Mouse (Mus musculus) G1E (cell line): ENCODE measurements at regions not wholly inside any gene's neighbourhood (a gene's known extent, or its start where the extent isn't known, plus 50 kb on each side); places are given as distances from the start of the nearest gene placed in this dataset.

Experiments used
- ATAC-seq: 2 replicates; pipeline ENCODE4 v1.8.0; 2016; ENCODE audit warnings: mild to moderate bottlenecking; ENCODE audit not compliant: insufficient number of reproducible peaks, poor library complexity, low FRiP score, severe bottlenecking; ENCODE audit errors: extremely low read depth
- DNase-seq: peaks from one replicate; pipeline ENCODE4 v3.0.0; 2012; ENCODE audit warnings: low spot score
- H3K27me3 ChIP-seq: 2 replicates; pipeline ENCODE4 v1.6.1; 2012; ENCODE audit warnings: mild to moderate bottlenecking, low read length, inconsistent platforms; ENCODE audit not compliant: insufficient read depth
- H3K36me3 ChIP-seq: replicated peaks from 2 replicates; pipeline ENCODE3; 2012; ENCODE audit warnings: mild to moderate bottlenecking, inconsistent platforms
- H3K4me1 ChIP-seq: 2 replicates; pipeline ENCODE4 v1.6.1; 2012; ENCODE audit warnings: low read depth, low read length, inconsistent platforms, mixed read lengths; ENCODE audit not compliant: insufficient read depth
- H3K4me3 ChIP-seq: 2 replicates; pipeline ENCODE4 v1.5.1; 2012; ENCODE audit warnings: low read depth, mild to moderate bottlenecking, inconsistent platforms, low read length, moderate library complexity, mixed read lengths
- H3K9me3 ChIP-seq: replicated peaks from 2 replicates; pipeline ENCODE4 v1.6.1; 2012; ENCODE audit warnings: inconsistent platforms
- CTCF ChIP-seq: IDR thresholded peaks from 2 replicates; pipeline ENCODE4 v1.5.1; 2012; ENCODE audit warnings: low read depth, low read length, inconsistent platforms, mixed read lengths
- GATA1 ChIP-seq: IDR thresholded peaks from 2 replicates; pipeline ENCODE4 v1.6.1; 2012; ENCODE audit warnings: borderline replicate concordance, low read length, inconsistent platforms, mixed read lengths
- GATA2 ChIP-seq: IDR thresholded peaks from 2 replicates; pipeline ENCODE4 v1.6.1; 2012; ENCODE audit warnings: low read depth, low read length, inconsistent platforms, borderline replicate concordance
- POLR2AphosphoS5 ChIP-seq: IDR thresholded peaks from 2 replicates; pipeline ENCODE4 v1.6.1; 2012; ENCODE audit warnings: low read depth, low read length, inconsistent platforms; ENCODE audit not compliant: insufficient replicate concordance
- TAL1 ChIP-seq: conservative IDR thresholded peaks from 2 replicates; pipeline ENCODE4 v1.6.1; 2012; ENCODE audit warnings: low read depth, low read length, inconsistent platforms, mixed read lengths

DNA sequence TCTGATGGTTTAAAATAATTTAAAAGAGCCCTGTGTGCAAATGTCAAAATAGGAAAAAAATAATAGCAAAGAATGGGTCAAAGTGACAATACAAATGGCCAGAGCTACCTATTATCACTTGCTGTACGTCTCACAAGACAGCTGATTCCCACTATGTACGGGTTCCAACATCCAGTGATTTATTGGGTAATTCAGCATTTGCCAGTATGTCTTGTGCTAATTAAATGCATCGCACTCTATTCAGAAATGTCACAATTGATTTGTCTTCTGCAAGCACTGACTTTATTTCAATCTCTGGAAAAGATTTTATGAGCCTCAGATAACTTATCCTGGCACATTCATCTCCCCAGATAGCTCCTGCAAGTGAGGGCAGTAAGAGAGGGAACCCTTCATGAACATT is 55.1 kb upstream of the Pter start:
- ATAC-seq: no peak
- TF ChIP-seq GATA2 (no peak), TAL1 (no peak), POLR2AphosphoS5 (no peak), GATA1 (no peak), CTCF (no peak)
- H3K9me3 ChIP-seq: no peaks in the 10 kb centered on the region
- no peak for DNase-seq
- H3K27me3 ChIP-seq: no peaks in the 10 kb centered on the region
- H3K36me3 ChIP-seq: no peaks in the 10 kb centered on the region
- no peaks in the 10 kb centered on the region for H3K4me1 ChIP-seq
- no peak overlapping the region for H3K4me3 ChIP-seq
